Mouse (Mus musculus): Measurements from ENCODE around the gene Mrps18c.

GRCm38 (mm10) chr5:100775778-100776404 is 22.5 kb upstream of the Mrps18c start:
- no peak for TF ChIP-seq POLR2A (IDR thresholded peaks at IDR 0.05; ENCODE audit: control insufficient read depth, low read depth, low read length)
- no peak for TF ChIP-seq CTCF (IDR thresholded peaks at IDR 0.05; ENCODE audit: control insufficient read depth, insufficient read depth, insufficient replicate concordance, low read depth, low read length)

All from testis, adult 2 months (tissue).